9 mouse cellular contexts compared by ENCODE assay signal in genomic region chr10:18463071-18463841, GRCm38 (mm10).
A peak's percentile ranks its signal among the peaks of the same experiment; 100 is the strongest.
DNase-seq lines count a peak whose midpoint lies in the region; ATAC-seq and TF ChIP-seq lines count a peak whose summit lies in the region.
"Had no signal": no experiment of that assay in that cellular context is flagged by ENCODE, and none has a peak within 500 bp of the region (broad histone marks: within the 10 kb centered on the region; RNA-seq: fewer than 3 reads in every experiment).

No protein-coding gene starts in this region.

- peaks cover 7% of the 10 kb centered on the region for H3K4me1 ChIP-seq in heart, embryonic 16.5 days (ENCODE audit: control insufficient read depth, insufficient read depth, low read length)
- H3K4me1 ChIP-seq in heart, embryonic 11.5 days (ENCODE audit: control insufficient read depth, insufficient read depth, low read length), result peaks cover 8% of the 10 kb centered on the region
- H3K4me1 ChIP-seq in forebrain, postnatal 0 days (ENCODE audit: insufficient read depth), result no peaks in the 10 kb centered on the region; the same call in 1 of the 2 replicates
- H3K4me1 ChIP-seq in midbrain, embryonic 16.5 days (ENCODE audit: control insufficient read depth, insufficient read depth, low read length), result peaks cover 15% of the 10 kb centered on the region

- no peak overlapping the region for H3K27ac ChIP-seq in heart, embryonic 16.5 days (ENCODE audit: low read length)
- no peak overlapping the region for H3K27ac ChIP-seq in heart, embryonic 11.5 days (ENCODE audit: low read depth, low read length)
- H3K27ac ChIP-seq in forebrain, postnatal 0 days (ENCODE audit: low read depth, low read length), result no peak overlapping the region
- no peak overlapping the region for H3K27ac ChIP-seq in midbrain, embryonic 16.5 days (ENCODE audit: low read length)
- H3K27ac ChIP-seq: limb, embryonic 12.5 days had no signal

- DNase-seq in R1 (ENCODE audit: low read depth, low spot score), result peak; percentile 73
- no peak for DNase-seq in forebrain, postnatal 0 days
- DNase-seq in Muller cell, postnatal 12 days (ENCODE audit: inconsistent ontology term), result no peak
- DNase-seq in left cerebral cortex, adult 11 months (ENCODE audit: low spot score), result no peak
- DNase-seq in layer of hippocampus, adult 9-10 months (ENCODE audit: low spot score), result no peak

- ATAC-seq in heart, embryonic 16.5 days (replicated peaks; ENCODE audit: extremely low read depth, insufficient read depth, low FRiP score), result no peak
- no peak for ATAC-seq in heart, embryonic 11.5 days (replicated peaks; ENCODE audit: insufficient number of reproducible peaks, low FRiP score, low TSS enrichment)
- ATAC-seq in forebrain, postnatal 0 days, result peak; percentile 36
- ATAC-seq in midbrain, embryonic 16.5 days, result no peak

- no peaks in the 10 kb centered on the region for H3K27me3 ChIP-seq in heart, embryonic 16.5 days (ENCODE audit: control insufficient read depth, insufficient read depth, low read length)
- H3K27me3 ChIP-seq in heart, embryonic 11.5 days (ENCODE audit: control insufficient read depth, insufficient read depth, low read length), result no peaks in the 10 kb centered on the region
- no peaks in the 10 kb centered on the region for H3K27me3 ChIP-seq in forebrain, postnatal 0 days (ENCODE audit: insufficient read depth, low read length)
- H3K27me3 ChIP-seq in midbrain, embryonic 16.5 days (ENCODE audit: control insufficient read depth, insufficient read depth, low read depth, low read length), result no peaks in the 10 kb centered on the region
- H3K27me3 ChIP-seq: limb, embryonic 12.5 days had no signal

- TF ChIP-seq CTCF in forebrain, postnatal 0 days (IDR thresholded peaks at IDR 0.05; ENCODE audit: low read depth), result no peak

- H3K36me3 ChIP-seq in heart, embryonic 16.5 days (ENCODE audit: control insufficient read depth, insufficient read depth), result no peaks in the 10 kb centered on the region; the same call in 1 of the 2 replicates
- no peaks in the 10 kb centered on the region for H3K36me3 ChIP-seq in heart, embryonic 11.5 days (ENCODE audit: control insufficient read depth, insufficient read depth, low read length)
- H3K36me3 ChIP-seq in forebrain, postnatal 0 days (ENCODE audit: insufficient read depth), result no peaks in the 10 kb centered on the region
- no peaks in the 10 kb centered on the region for H3K36me3 ChIP-seq in midbrain, embryonic 16.5 days (ENCODE audit: control insufficient read depth, insufficient read depth, low read length)
- H3K36me3 ChIP-seq: limb, embryonic 12.5 days had no signal

- H3K9me3 ChIP-seq in heart, embryonic 16.5 days (replicated peaks; ENCODE audit: control insufficient read depth, low read length), result no peaks in the 10 kb centered on the region
- no peaks in the 10 kb centered on the region for H3K9me3 ChIP-seq in heart, embryonic 11.5 days (replicated peaks; ENCODE audit: control insufficient read depth, low read length)
- no peaks in the 10 kb centered on the region for H3K9me3 ChIP-seq in forebrain, postnatal 0 days (ENCODE audit: low read length)
- no peaks in the 10 kb centered on the region for H3K9me3 ChIP-seq in midbrain, embryonic 16.5 days (replicated peaks; ENCODE audit: control insufficient read depth, low read length, poor library complexity, severe bottlenecking)
- H3K9me3 ChIP-seq: limb, embryonic 12.5 days had no signal

- H3K4me3 ChIP-seq in heart, embryonic 16.5 days (ENCODE audit: low read length), result no peak overlapping the region
- no peak overlapping the region for H3K4me3 ChIP-seq in heart, embryonic 11.5 days (ENCODE audit: low read depth, low read length)
- no peak overlapping the region for H3K4me3 ChIP-seq in forebrain, postnatal 0 days (ENCODE audit: low read depth, low read length)
- H3K4me3 ChIP-seq in midbrain, embryonic 16.5 days (ENCODE audit: low read depth, low read length), result no peak overlapping the region
- H3K4me3 ChIP-seq: limb, embryonic 12.5 days had no signal

- no peak overlapping the region for H3K9ac ChIP-seq in heart, embryonic 16.5 days (ENCODE audit: low read length)
- H3K9ac ChIP-seq in heart, embryonic 11.5 days (ENCODE audit: low read depth, low read length), result no peak overlapping the region
- H3K9ac ChIP-seq in forebrain, postnatal 0 days, result no peak overlapping the region
- no peak overlapping the region; the same call in 1 of the 2 replicates for H3K9ac ChIP-seq in midbrain, embryonic 16.5 days (ENCODE audit: low read depth, low read length)
- H3K9ac ChIP-seq: limb, embryonic 12.5 days had no signal

- WGBS in heart, embryonic 16.5 days, result 63% methylated on average over 23 of the region's 23 CpGs
- 62% methylated on average over 23 of the region's 23 CpGs for WGBS in heart, embryonic 11.5 days (ENCODE audit: insufficient replicate concordance)
- WGBS in forebrain, postnatal 0 days, result 64% methylated on average over 23 of the region's 23 CpGs
- WGBS in midbrain, embryonic 16.5 days, result 62% methylated on average over 23 of the region's 23 CpGs

- H3K4me2 ChIP-seq in heart, embryonic 16.5 days (ENCODE audit: low read depth, low read length), result peak overlapping the region; percentile 7; the same call in 1 of the 2 replicates
- no peak overlapping the region; the same call in 1 of the 2 replicates for H3K4me2 ChIP-seq in heart, embryonic 11.5 days
- H3K4me2 ChIP-seq in forebrain, postnatal 0 days (ENCODE audit: low read depth), result no peak overlapping the region
- peak overlapping the region; percentile 4; the same call in 1 of the 2 replicates for H3K4me2 ChIP-seq in midbrain, embryonic 16.5 days (ENCODE audit: low read length)
- H3K4me2 ChIP-seq: limb, embryonic 12.5 days had no signal

Comparison
In these comparisons a context has a peak if more than half of its experiments do, and no peak if none do; other contexts are left out.
1. H3K4me2 ChIP-seq: peak in heart, embryonic 16.5 days (single experiment) and midbrain, embryonic 16.5 days (single experiment); none in heart, embryonic 11.5 days (single experiment) and forebrain, postnatal 0 days (single experiment).